Mouse (Mus musculus) stomach, embryonic 15.5 days (tissue): ENCODE measurements at regions not wholly inside any gene's neighbourhood (a gene's known extent, or its start where the extent isn't known, plus 50 kb on each side); places are given as distances from the start of the nearest gene placed in this dataset.

ENCODE experiments used
- ATAC-seq: fragments of 200-750 bp; cut with Nextera tagmentation; 2 replicates; pipeline ENCODE4 v1.8.0; 2017; ENCODE audit warnings: low read depth, moderate number of reproducible peaks, moderate TSS enrichment; ENCODE audit not compliant: insufficient read depth, low FRiP score
- H3K27ac ChIP-seq: fragments of 300-500 bp; sonication (generic); 2 replicates; pipeline ENCODE4 v1.5.1; 2015; ENCODE audit warnings: mild to moderate bottlenecking, inconsistent platforms
- H3K27me3 ChIP-seq: fragments of 300-500 bp; sonication (generic); replicated peaks from 2 replicates; pipeline ENCODE4 v1.6.1; 2015; ENCODE audit warnings: inconsistent platforms
- H3K36me3 ChIP-seq: fragments of 300-500 bp; sonication (generic); 2 replicates; pipeline ENCODE4 v1.6.1; 2015; ENCODE audit warnings: inconsistent platforms
- H3K4me1 ChIP-seq: fragments of 300-500 bp; sonication (generic); 2 replicates; pipeline ENCODE4 v1.6.1; 2015; ENCODE audit warnings: inconsistent platforms
- H3K4me2 ChIP-seq: fragments of 300-500 bp; sonication (generic); 2 replicates; pipeline ENCODE4 v1.6.1; 2015; ENCODE audit warnings: mild to moderate bottlenecking, inconsistent platforms
- H3K4me3 ChIP-seq: fragments of 300-500 bp; sonication (generic); replicated peaks from 2 replicates; pipeline ENCODE4 v1.5.1; 2015; ENCODE audit warnings: inconsistent platforms
- H3K9ac ChIP-seq: fragments of 300-500 bp; sonication (generic); 2 replicates; pipeline ENCODE4 v1.6.1; 2015; ENCODE audit warnings: inconsistent platforms
- H3K9me3 ChIP-seq: fragments of 300-500 bp; sonication (generic); 2 replicates; pipeline ENCODE4 v1.6.1; 2016; ENCODE audit warnings: inconsistent platforms
- WGBS: fragments of 180-500 bp; shearing (Covaris S2); methylation state at CpG from one replicate; pipeline ENCODE4 v1.1.7; 2015; 5-methylcytosine and 5-hydroxymethylcytosine counted together

DNA sequence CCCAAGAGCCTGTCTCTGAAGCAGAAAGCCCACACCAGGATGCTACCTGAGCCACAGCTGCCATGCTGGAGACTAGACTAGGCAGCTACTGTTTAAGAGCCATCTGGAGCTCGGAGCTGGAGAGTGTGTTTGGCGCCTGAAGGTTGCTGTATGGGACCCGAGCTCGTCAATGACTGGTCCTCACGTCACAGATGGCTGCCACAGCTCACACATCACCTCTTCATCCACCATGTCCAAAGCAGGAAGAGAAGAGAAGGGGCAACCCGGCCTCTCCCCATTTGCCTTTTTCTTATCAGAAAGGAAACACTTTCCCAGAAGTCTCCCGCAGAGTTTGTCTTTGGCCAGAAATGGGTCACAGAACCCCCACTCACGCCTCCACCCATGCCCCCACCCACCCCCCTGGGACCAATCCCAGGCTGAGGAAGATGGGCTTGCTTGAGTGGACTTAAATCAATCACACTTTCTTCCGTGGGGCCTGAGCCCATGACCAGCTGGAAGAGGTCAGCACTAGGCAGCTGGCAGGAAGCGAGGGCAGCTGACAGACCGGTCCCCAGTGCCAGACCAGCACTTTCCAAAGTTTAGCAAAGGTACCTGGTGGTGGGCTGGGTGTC is 53.5 kb upstream of the Ptpn1 start:
- 41% methylated on average over 11 of the region's 11 CpGs for WGBS

DNA sequence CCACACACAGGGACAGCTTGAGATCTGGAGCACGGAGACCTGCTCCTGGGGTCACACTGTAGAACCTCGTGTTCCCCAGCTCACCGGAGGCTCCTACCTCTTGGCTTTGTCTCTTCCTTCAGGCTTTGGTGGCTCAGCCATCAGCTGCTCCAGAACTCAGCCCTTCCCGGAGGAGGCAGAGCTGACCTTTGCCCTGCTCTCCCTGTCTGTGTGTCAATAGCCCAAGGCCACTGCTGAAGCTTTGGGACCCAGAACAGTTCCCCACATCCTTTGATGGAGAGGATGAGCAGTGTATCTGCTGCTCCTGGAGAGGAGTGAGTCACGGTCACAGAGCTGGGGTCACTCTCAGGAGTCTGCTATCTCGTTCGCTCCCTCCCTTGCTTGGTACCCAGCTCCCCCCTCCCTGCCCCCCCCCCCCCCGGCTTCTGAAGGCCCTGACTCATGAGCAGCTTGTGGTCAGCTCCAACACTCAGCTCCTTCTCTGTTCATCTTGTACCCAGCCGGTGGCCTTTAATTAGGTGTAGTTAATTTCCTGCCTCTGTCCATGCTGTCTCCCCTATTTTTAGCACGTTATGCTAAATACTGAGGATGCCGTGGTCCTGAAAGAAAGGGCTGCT is 54.5 kb upstream of the Ptpn1 start:
- H3K4me3 ChIP-seq: no peak overlapping the region
- no peak overlapping the region for H3K9ac ChIP-seq
- no peak overlapping the region for H3K4me2 ChIP-seq
- no peaks in the 10 kb centered on the region for H3K36me3 ChIP-seq
- ATAC-seq: no peak
- 54% methylated on average over 11 of the region's 11 CpGs for WGBS
- H3K27me3 ChIP-seq: no peaks in the 10 kb centered on the region
- H3K27ac ChIP-seq: no peak overlapping the region
- no peaks in the 10 kb centered on the region; the same call in 1 of the 2 replicates for H3K9me3 ChIP-seq
- no peaks in the 10 kb centered on the region for H3K4me1 ChIP-seq

More for the DNA sequence above, 53.5 kb upstream of the Ptpn1 start:
- Histone ChIP-seq H3K4me3 (no peak overlapping the region), H3K27me3 (no peaks in the 10 kb centered on the region), H3K4me1 (no peaks in the 10 kb centered on the region), H3K27ac (no peak overlapping the region), H3K36me3 (no peaks in the 10 kb centered on the region), H3K9me3 (no peaks in the 10 kb centered on the region; the same call in 1 of the 2 replicates), H3K9ac (no peak overlapping the region), H3K4me2 (no peak overlapping the region)
- no peak for ATAC-seq

DNA sequence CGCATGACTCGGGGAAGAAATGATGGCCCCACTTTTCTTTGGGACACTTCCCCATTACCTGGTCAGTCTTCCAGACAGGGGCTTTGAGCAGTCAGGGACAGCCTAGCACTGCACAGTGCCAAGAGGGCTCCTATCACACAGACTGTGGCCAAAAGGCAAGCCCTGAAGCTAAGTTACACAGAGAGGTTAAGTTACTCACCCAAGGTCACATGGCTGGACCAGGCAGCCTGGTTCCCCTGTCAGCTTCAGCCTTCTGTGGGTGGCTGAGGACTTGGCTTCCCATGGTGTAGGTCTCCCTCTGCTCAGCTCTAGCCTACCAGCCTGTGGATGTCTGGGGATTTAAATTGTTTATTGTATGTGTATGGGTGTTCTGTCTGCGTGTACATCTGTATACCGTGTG is 59.4 kb upstream of the Ptpn1 start:
- H3K9me3 ChIP-seq: no peaks in the 10 kb centered on the region
- no peak overlapping the region for H3K9ac ChIP-seq
- peaks cover under 1% of the 10 kb centered on the region; the same call in 1 of the 2 replicates for H3K4me1 ChIP-seq
- no peaks in the 10 kb centered on the region for H3K36me3 ChIP-seq
- 80% methylated on average over 4 of the region's 4 CpGs for WGBS
- no peak overlapping the region for H3K4me3 ChIP-seq
- H3K27ac ChIP-seq: no peak overlapping the region
- no peak overlapping the region for H3K4me2 ChIP-seq
- no peak for ATAC-seq
- no peaks in the 10 kb centered on the region for H3K27me3 ChIP-seq

- H3K27ac ChIP-seq: no peak overlapping the region
- no peaks in the 10 kb centered on the region for H3K27me3 ChIP-seq
- H3K9me3 ChIP-seq: no peaks in the 10 kb centered on the region
- H3K36me3 ChIP-seq: no peaks in the 10 kb centered on the region
- ATAC-seq: no peak
- 77% methylated on average over 6 of the region's 6 CpGs for WGBS
- no peak overlapping the region for H3K9ac ChIP-seq
- H3K4me2 ChIP-seq: no peak overlapping the region
- H3K4me3 ChIP-seq: no peak overlapping the region
- peaks cover 20% of the 10 kb centered on the region for H3K4me1 ChIP-seq
Measured at GRCm38 (mm10) chr2:167870153-167870552, 61.7 kb upstream of the Ptpn1 start.

GRCm38 (mm10) chr2:167866751-167867150 is 65.1 kb upstream of the Ptpn1 start:
- Histone ChIP-seq H3K27ac (peak overlapping the region; percentile 59; the same call in 1 of the 2 replicates), H3K9ac (no peak overlapping the region), H3K4me2 (no peak overlapping the region), H3K9me3 (no peaks in the 10 kb centered on the region), H3K36me3 (no peaks in the 10 kb centered on the region), H3K4me1 (peaks cover 35% of the 10 kb centered on the region), H3K4me3 (no peak overlapping the region), H3K27me3 (no peaks in the 10 kb centered on the region)
- WGBS: 24% methylated on average over 10 of the region's 10 CpGs
- ATAC-seq: peak; percentile 58; the same call in 1 of the 2 replicates

- Histone ChIP-seq H3K4me1 (peaks cover 40% of the 10 kb centered on the region), H3K27ac (0 out of 2 replicates have a peak overlapping the region, but pooled peaks have one; percentile 57), H3K9ac (no peak overlapping the region), H3K4me3 (no peak overlapping the region), H3K36me3 (no peaks in the 10 kb centered on the region), H3K4me2 (no peak overlapping the region), H3K9me3 (no peaks in the 10 kb centered on the region), H3K27me3 (no peaks in the 10 kb centered on the region)
- 69% methylated on average over 3 of the region's 3 CpGs for WGBS
- no peak for ATAC-seq
Measured at GRCm38 (mm10) chr2:167865525-167865924, 66.3 kb upstream of the Ptpn1 start.

DNA sequence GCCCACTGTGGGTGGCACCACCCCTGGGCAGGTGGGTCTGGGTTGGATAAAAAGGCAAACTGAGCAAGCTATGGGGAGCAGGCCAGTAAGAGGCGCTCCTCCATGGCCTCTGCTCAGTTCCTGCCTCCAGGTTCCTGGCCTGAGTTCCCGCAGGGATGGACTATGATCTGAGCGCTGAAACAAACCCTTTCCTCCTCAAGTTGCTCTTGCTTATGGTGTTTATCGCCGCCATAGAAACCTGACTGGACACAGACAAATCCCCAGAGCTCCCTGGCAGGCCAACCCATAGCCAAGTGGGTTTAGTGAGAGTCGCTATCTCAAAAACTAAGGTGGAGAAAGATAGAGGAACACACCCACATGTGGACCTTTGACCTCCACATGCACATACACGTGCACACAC is 67.2 kb upstream of the Ptpn1 start:
- 57% methylated on average over 7 of the region's 7 CpGs for WGBS
- H3K36me3 ChIP-seq: no peaks in the 10 kb centered on the region
- no peak overlapping the region for H3K4me2 ChIP-seq
- no peak overlapping the region for H3K9ac ChIP-seq
- H3K4me3 ChIP-seq: no peak overlapping the region
- no peaks in the 10 kb centered on the region for H3K27me3 ChIP-seq
- peak overlapping the region; percentile 57; the same call in 1 of the 2 replicates for H3K27ac ChIP-seq
- no peak for ATAC-seq
- no peaks in the 10 kb centered on the region for H3K9me3 ChIP-seq
- H3K4me1 ChIP-seq: peaks cover 48% of the 10 kb centered on the region

- Histone ChIP-seq H3K9me3 (no peaks in the 10 kb centered on the region), H3K4me1 (peaks cover 48% of the 10 kb centered on the region), H3K4me3 (no peak overlapping the region), H3K27me3 (no peaks in the 10 kb centered on the region), H3K36me3 (no peaks in the 10 kb centered on the region), H3K27ac (peak overlapping the region; percentile 62; the same call in 1 of the 2 replicates), H3K9ac (no peak overlapping the region), H3K4me2 (no peak overlapping the region)
- WGBS: 24% methylated on average over 8 of the region's 8 CpGs
- ATAC-seq: no peak
Measured at GRCm38 (mm10) chr2:167864228-167864627, 67.6 kb upstream of the Ptpn1 start.

DNA sequence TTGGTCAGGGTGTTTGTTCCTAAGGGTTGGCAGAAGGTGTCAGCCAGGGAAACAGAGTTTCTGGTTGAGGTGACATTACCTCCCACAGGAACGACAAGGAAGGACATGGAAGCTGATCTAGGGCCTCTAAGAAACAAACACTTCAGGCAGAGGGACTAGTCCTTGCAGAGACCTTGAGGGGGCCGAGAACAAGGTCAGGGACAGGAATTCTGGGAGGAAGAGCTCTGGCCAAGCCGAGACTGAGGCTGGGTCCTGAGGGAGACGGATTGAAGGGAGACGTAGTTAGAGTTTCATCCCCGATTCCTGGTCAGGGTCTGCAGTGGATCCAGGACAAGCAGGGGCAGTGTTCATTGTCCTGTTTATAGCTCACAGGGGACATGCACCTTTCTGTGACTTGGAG is 68.2 kb upstream of the Ptpn1 start:
- Histone ChIP-seq H3K36me3 (no peaks in the 10 kb centered on the region), H3K27ac (peak overlapping the region; percentile 62; the same call in 1 of the 2 replicates), H3K4me2 (no peak overlapping the region), H3K9me3 (no peaks in the 10 kb centered on the region), H3K9ac (no peak overlapping the region), H3K4me1 (peaks cover 48% of the 10 kb centered on the region), H3K4me3 (no peak overlapping the region), H3K27me3 (no peaks in the 10 kb centered on the region)
- ATAC-seq: no peak
- 62% methylated on average over 6 of the region's 6 CpGs for WGBS

GRCm38 (mm10) chr2:167861178-167861520 is 70.7 kb upstream of the Ptpn1 start:
- Histone ChIP-seq H3K4me2 (no peak overlapping the region), H3K27me3 (no peaks in the 10 kb centered on the region), H3K27ac (peak overlapping the region; percentile 63), H3K36me3 (no peaks in the 10 kb centered on the region), H3K9ac (no peak overlapping the region), H3K9me3 (no peaks in the 10 kb centered on the region), H3K4me1 (peaks cover 45% of the 10 kb centered on the region), H3K4me3 (no peak overlapping the region)
- WGBS: 78% methylated on average over 2 of the region's 2 CpGs
- ATAC-seq: no peak

- H3K36me3 ChIP-seq: no peaks in the 10 kb centered on the region
- no peaks in the 10 kb centered on the region for H3K27me3 ChIP-seq
- H3K4me1 ChIP-seq: peaks cover 40% of the 10 kb centered on the region
- peak; percentile 63 for ATAC-seq
- no peak overlapping the region for H3K4me2 ChIP-seq
- no peaks in the 10 kb centered on the region for H3K9me3 ChIP-seq
- peak overlapping the region; percentile 63 for H3K27ac ChIP-seq
- H3K4me3 ChIP-seq: no peak overlapping the region
- WGBS: 45% methylated on average over 10 of the region's 10 CpGs
- no peak overlapping the region for H3K9ac ChIP-seq
Measured at GRCm38 (mm10) chr2:167860457-167861177, 71.2 kb upstream of the Ptpn1 start.

DNA sequence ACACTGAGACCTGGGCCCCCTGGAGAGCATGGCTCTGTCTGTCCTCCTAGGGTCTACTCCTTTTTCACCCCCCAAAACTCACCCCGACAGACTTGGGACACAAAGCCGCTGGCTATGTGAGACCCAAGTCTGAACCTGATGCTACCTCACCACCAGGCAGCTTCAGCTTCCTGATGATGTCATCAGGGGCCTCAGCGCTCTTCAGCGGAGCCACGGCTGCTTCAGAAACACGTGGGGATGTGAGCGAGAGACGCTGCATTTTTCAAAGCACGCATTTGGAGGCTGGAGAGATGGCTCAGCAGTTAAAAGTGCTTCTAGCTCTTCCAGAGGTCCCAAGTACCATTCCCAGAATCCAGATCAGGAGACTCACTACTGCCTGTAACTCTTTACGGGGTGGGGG is 72.3 kb upstream of the Ptpn1 start:
- ATAC-seq: no peak
- Histone ChIP-seq H3K4me2 (no peak overlapping the region), H3K27ac (no peak overlapping the region; the same call in 1 of the 2 replicates), H3K4me3 (no peak overlapping the region), H3K27me3 (no peaks in the 10 kb centered on the region), H3K4me1 (peaks cover 34% of the 10 kb centered on the region), H3K9me3 (no peaks in the 10 kb centered on the region), H3K36me3 (no peaks in the 10 kb centered on the region), H3K9ac (no peak overlapping the region)
- WGBS: 46% methylated on average over 10 of the region's 10 CpGs
